Mouse (Mus musculus) megakaryocyte, embryonic 14.5 days (primary cell): ENCODE data around the gene Tfap2a.

ENCODE experiments used
- FLI1 ChIP-seq: IDR thresholded peaks from 2 replicates; pipeline ENCODE4 v1.6.1; 2012; ENCODE audit warnings: low read length, inconsistent platforms, mixed read lengths
- GATA1 ChIP-seq: IDR thresholded peaks from 3 replicates; pipeline ENCODE4 v1.6.1; 2012; ENCODE audit warnings: mixed read lengths, low read length, inconsistent platforms, borderline replicate concordance

DNA sequence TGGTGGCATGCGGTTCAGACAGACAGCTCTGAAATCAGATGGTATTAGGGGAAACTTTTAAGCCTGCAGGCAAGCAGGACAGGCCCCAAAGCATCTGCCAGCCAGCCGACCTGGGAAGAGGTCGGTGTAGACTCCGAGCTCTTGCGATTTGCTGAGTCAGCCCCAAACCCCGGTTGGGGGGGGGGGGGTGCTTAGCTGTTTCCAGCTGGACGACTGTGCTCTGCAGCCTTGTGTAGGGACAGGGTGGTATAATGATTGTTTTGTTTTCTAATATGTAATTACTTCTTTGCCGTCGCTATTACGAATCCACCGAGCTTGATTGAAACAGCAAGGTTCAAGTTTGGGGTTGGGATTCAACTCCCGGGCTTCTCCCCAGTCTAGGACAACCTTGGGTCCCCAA lies 36.5 kb downstream of the Tfap2a start:
- no peak for TF ChIP-seq FLI1
- no peak for TF ChIP-seq GATA1
